Mouse (Mus musculus): ENCODE results near the gene Nt5dc3. TPM values are rescaled to one million over a fixed set of nuclear protein-coding genes. Genes with fewer than 3 reads are reported as not detected.
A peak's percentile ranks its signal among the peaks of the same experiment; 100 is the strongest.

Gene Nt5dc3
- polyA plus RNA-seq, 1 experiment from 2014 or later: 8.6 TPM

- Histone ChIP-seq H3K27ac (no peak overlapping the region), H3K9ac (no peak overlapping the region), H3K9me3 (no peaks in the 10 kb centered on the region), H3K36me3 (peaks cover 7% of the 10 kb centered on the region; the same call in 1 of the 2 replicates), H3K4me2 (no peak overlapping the region), H3K27me3 (no peaks in the 10 kb centered on the region), H3K4me3 (no peak overlapping the region), H3K4me1 (replicated peaks) (0 out of 2 replicates have a peak, but pooled peaks cover 5% of the 10 kb centered on the region)
- 100% methylated on average over 1 of the region's 1 CpGs for WGBS
- ATAC-seq (ENCODE audit: low FRiP score): no peak
These were observed 28.6 kb downstream of the Nt5dc3 start for GRCm38 (mm10) chr10:86807362-86807761.

GRCm38 (mm10) chr10:86808013-86808758, 29.4 kb downstream of the Nt5dc3 start:
- H3K9ac ChIP-seq: no peak overlapping the region
- no peak overlapping the region for H3K27ac ChIP-seq
- peaks cover 9% of the 10 kb centered on the region; the same call in 1 of the 2 replicates for H3K36me3 ChIP-seq
- WGBS: 69% methylated on average over 15 of the region's 15 CpGs
- H3K4me3 ChIP-seq: no peak overlapping the region
- peak; percentile 25; the same call in 1 of the 2 replicates for ATAC-seq (ENCODE audit: low FRiP score)
- H3K27me3 ChIP-seq: no peaks in the 10 kb centered on the region
- H3K4me2 ChIP-seq: no peak overlapping the region
- 0 out of 2 replicates have a peak, but pooled peaks cover 5% of the 10 kb centered on the region for H3K4me1 ChIP-seq (replicated peaks)
- H3K9me3 ChIP-seq: no peaks in the 10 kb centered on the region

- H3K36me3 ChIP-seq: peaks cover 9% of the 10 kb centered on the region; the same call in 1 of the 2 replicates
- no peaks in the 10 kb centered on the region for H3K27me3 ChIP-seq
- H3K27ac ChIP-seq: no peak overlapping the region
- no peak overlapping the region for H3K9ac ChIP-seq
- H3K4me1 ChIP-seq (replicated peaks): 0 out of 2 replicates have a peak, but pooled peaks cover 5% of the 10 kb centered on the region
- H3K4me2 ChIP-seq: no peak overlapping the region
- no peaks in the 10 kb centered on the region for H3K9me3 ChIP-seq
- no peak overlapping the region for H3K4me3 ChIP-seq
- no peak for ATAC-seq (ENCODE audit: low FRiP score)
- 86% methylated on average over 9 of the region's 9 CpGs for WGBS
These were observed 31.2 kb downstream of the Nt5dc3 start for GRCm38 (mm10) chr10:86810000-86810399.

- Histone ChIP-seq H3K9ac (no peak overlapping the region), H3K9me3 (no peaks in the 10 kb centered on the region), H3K4me3 (no peak overlapping the region), H3K36me3 (peaks cover 9% of the 10 kb centered on the region; the same call in 1 of the 2 replicates), H3K27me3 (no peaks in the 10 kb centered on the region), H3K4me1 (replicated peaks) (0 out of 2 replicates have a peak, but pooled peaks cover 5% of the 10 kb centered on the region), H3K4me2 (no peak overlapping the region), H3K27ac (no peak overlapping the region)
- WGBS: 91% methylated on average over 5 of the region's 5 CpGs
- no peak for ATAC-seq (ENCODE audit: low FRiP score)
These were observed 31.8 kb downstream of the Nt5dc3 start for GRCm38 (mm10) chr10:86810612-86811011.

GRCm38 (mm10) chr10:86814292-86815131, 35.7 kb downstream of the Nt5dc3 start:
- WGBS: 83% methylated on average over 19 of the region's 19 CpGs
- Histone ChIP-seq H3K4me1 (replicated peaks) (peaks cover 8% of the 10 kb centered on the region), H3K27ac (no peak overlapping the region), H3K27me3 (no peaks in the 10 kb centered on the region), H3K9ac (no peak overlapping the region), H3K9me3 (no peaks in the 10 kb centered on the region), H3K36me3 (peaks cover 5% of the 10 kb centered on the region; the same call in 1 of the 2 replicates), H3K4me3 (no peak overlapping the region), H3K4me2 (no peak overlapping the region)
- no peak for ATAC-seq (ENCODE audit: low FRiP score)

- Histone ChIP-seq H3K9ac (no peak overlapping the region), H3K9me3 (no peaks in the 10 kb centered on the region), H3K27ac (no peak overlapping the region), H3K4me1 (replicated peaks) (peaks cover 14% of the 10 kb centered on the region), H3K27me3 (no peaks in the 10 kb centered on the region), H3K36me3 (peaks cover 5% of the 10 kb centered on the region; the same call in 1 of the 2 replicates), H3K4me3 (no peak overlapping the region), H3K4me2 (no peak overlapping the region)
- WGBS: 82% methylated on average over 7 of the region's 7 CpGs
- no peak for ATAC-seq (ENCODE audit: low FRiP score)
These were observed 36.3 kb downstream of the Nt5dc3 start for GRCm38 (mm10) chr10:86815133-86815532.

- Histone ChIP-seq H3K4me2 (0 out of 2 replicates have a peak overlapping the region, but pooled peaks have one; percentile 6), H3K4me1 (replicated peaks) (peaks cover 19% of the 10 kb centered on the region), H3K27me3 (peaks cover 11% of the 10 kb centered on the region; the same call in 1 of the 2 replicates), H3K4me3 (no peak overlapping the region), H3K27ac (peak overlapping the region; percentile 62), H3K36me3 (peaks cover 17% of the 10 kb centered on the region), H3K9me3 (no peaks in the 10 kb centered on the region), H3K9ac (peak overlapping the region; percentile 39; the same call in 1 of the 2 replicates)
- peak; percentile 87 for ATAC-seq (ENCODE audit: low FRiP score)
- 11% methylated on average over 8 of the region's 8 CpGs for WGBS
These were observed 40.9 kb downstream of the Nt5dc3 start for GRCm38 (mm10) chr10:86819649-86820165.

- no peak for ATAC-seq (ENCODE audit: low FRiP score)
- no peaks in the 10 kb centered on the region for H3K9me3 ChIP-seq
- H3K9ac ChIP-seq: no peak overlapping the region
- peaks cover 11% of the 10 kb centered on the region; the same call in 1 of the 2 replicates for H3K27me3 ChIP-seq
- 94% methylated on average over 7 of the region's 7 CpGs for WGBS
- no peak overlapping the region for H3K4me3 ChIP-seq
- peaks cover 22% of the 10 kb centered on the region for H3K4me1 ChIP-seq (replicated peaks)
- no peak overlapping the region for H3K27ac ChIP-seq
- no peak overlapping the region for H3K4me2 ChIP-seq
- peaks cover 29% of the 10 kb centered on the region for H3K36me3 ChIP-seq
These were observed 42.2 kb downstream of the Nt5dc3 start for GRCm38 (mm10) chr10:86821014-86821413.

GRCm38 (mm10) chr10:86824093-86824492, 45.3 kb downstream of the Nt5dc3 start:
- H3K4me2 ChIP-seq: no peak overlapping the region
- H3K36me3 ChIP-seq: peaks cover 42% of the 10 kb centered on the region
- peaks cover 18% of the 10 kb centered on the region for H3K4me1 ChIP-seq (replicated peaks)
- peaks cover 11% of the 10 kb centered on the region; the same call in 1 of the 2 replicates for H3K27me3 ChIP-seq
- no peak overlapping the region for H3K4me3 ChIP-seq
- H3K27ac ChIP-seq: no peak overlapping the region
- H3K9me3 ChIP-seq: no peaks in the 10 kb centered on the region
- ATAC-seq (ENCODE audit: low FRiP score): no peak
- H3K9ac ChIP-seq: no peak overlapping the region
- 79% methylated on average over 6 of the region's 6 CpGs for WGBS

- H3K36me3 ChIP-seq: peaks cover 46% of the 10 kb centered on the region
- H3K4me1 ChIP-seq (replicated peaks): peaks cover 10% of the 10 kb centered on the region
- no peaks in the 10 kb centered on the region for H3K9me3 ChIP-seq
- no peak for ATAC-seq (ENCODE audit: low FRiP score)
- H3K27me3 ChIP-seq: peaks cover 11% of the 10 kb centered on the region; the same call in 1 of the 2 replicates
- WGBS: 52% methylated on average over 14 of the region's 14 CpGs
- H3K4me3 ChIP-seq: no peak overlapping the region
- no peak overlapping the region for H3K9ac ChIP-seq
- H3K27ac ChIP-seq: no peak overlapping the region
- no peak overlapping the region for H3K4me2 ChIP-seq
These were observed 46.1 kb downstream of the Nt5dc3 start for GRCm38 (mm10) chr10:86824871-86825270.

GRCm38 (mm10) chr10:86825871-86826522, 47.2 kb downstream of the Nt5dc3 start:
- no peak overlapping the region for H3K27ac ChIP-seq
- 94% methylated on average over 10 of the region's 10 CpGs for WGBS
- no peak overlapping the region for H3K4me3 ChIP-seq
- no peak overlapping the region for H3K9ac ChIP-seq
- peaks cover 9% of the 10 kb centered on the region; the same call in 1 of the 2 replicates for H3K27me3 ChIP-seq
- H3K36me3 ChIP-seq: peaks cover 40% of the 10 kb centered on the region
- no peaks in the 10 kb centered on the region for H3K9me3 ChIP-seq
- H3K4me2 ChIP-seq: no peak overlapping the region
- ATAC-seq (ENCODE audit: low FRiP score): no peak
- H3K4me1 ChIP-seq (replicated peaks): 0 out of 2 replicates have a peak, but pooled peaks cover 2% of the 10 kb centered on the region

Data from hindbrain, embryonic 13.5 days (tissue).